Comparison of ENCODE assay signal across 13 mouse cellular contexts in the genomic region with DNA sequence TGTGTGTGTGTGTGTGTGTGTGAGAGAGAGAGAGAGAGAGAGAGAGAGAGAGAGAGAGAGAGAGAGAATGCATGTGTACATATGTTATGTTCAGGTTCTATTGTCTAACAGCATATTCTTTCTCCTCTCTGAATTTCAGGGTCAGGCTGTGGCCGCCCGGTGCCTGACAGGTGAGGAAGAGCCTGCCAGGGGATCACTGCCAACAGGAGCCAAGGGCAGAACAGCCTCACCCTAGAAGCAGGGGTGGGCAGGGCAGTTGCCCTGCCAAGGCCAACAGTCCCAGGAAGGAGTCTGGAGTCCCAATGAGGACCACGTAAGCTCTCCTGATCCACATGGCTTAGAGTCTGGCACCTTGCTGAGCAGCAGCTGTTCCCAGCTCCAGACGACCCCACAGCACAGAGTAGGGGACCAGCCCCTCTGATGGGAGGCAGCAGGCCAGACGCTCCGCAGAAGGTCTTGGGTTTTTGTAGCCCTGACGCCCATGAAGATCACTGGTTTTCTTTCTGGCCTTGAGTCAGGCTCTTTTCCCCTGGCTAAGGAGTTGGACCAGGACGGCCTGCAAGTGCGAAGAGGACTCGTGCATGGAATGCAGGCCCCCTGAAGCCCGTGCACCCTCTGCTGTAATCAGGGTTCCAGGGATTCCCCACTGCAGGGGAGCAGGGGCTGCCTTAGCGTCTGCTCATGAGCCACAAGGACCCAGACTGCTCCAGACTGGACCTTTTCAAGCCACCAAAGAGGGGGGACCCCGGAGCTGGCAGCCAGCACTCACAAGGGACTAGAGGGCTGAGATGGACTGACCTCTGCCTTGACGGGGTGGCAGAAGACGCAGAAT. TPM values are rescaled to one million over a fixed set of nuclear protein-coding genes. Genes with fewer than 3 reads are reported as not detected.
DNase-seq lines count a peak whose midpoint lies in the region; ATAC-seq and TF ChIP-seq lines count a peak whose summit lies in the region.
"Had no signal": no experiment of that assay in that cellular context is flagged by ENCODE, and none has a peak within 500 bp of the region (broad histone marks: within the 10 kb centered on the region; RNA-seq: fewer than 3 reads in every experiment).

No protein-coding gene starts in this region.

- no peaks in the 10 kb centered on the region for H3K27me3 ChIP-seq in hindbrain, embryonic 13.5 days
- no peaks in the 10 kb centered on the region for H3K27me3 ChIP-seq in hindbrain, embryonic 11.5 days (ENCODE audit: control insufficient read depth, insufficient read depth, low read length)
- no peaks in the 10 kb centered on the region for H3K27me3 ChIP-seq in E14TG2a.4 (ENCODE audit: insufficient read depth, low read length)

- H3K4me1 ChIP-seq in hindbrain, embryonic 13.5 days (replicated peaks) = peaks cover 22% of the 10 kb centered on the region
- no peaks in the 10 kb centered on the region for H3K4me1 ChIP-seq in hindbrain, embryonic 11.5 days (replicated peaks; ENCODE audit: control insufficient read depth, insufficient read depth, low read length)
- H3K4me1 ChIP-seq in E14TG2a.4 (replicated peaks; ENCODE audit: low read depth, low read length) = peaks cover 33% of the 10 kb centered on the region

- peaks cover 40% of the 10 kb centered on the region for H3K36me3 ChIP-seq in hindbrain, embryonic 13.5 days
- 0 out of 2 replicates have a peak, but pooled peaks cover 5% of the 10 kb centered on the region for H3K36me3 ChIP-seq in hindbrain, embryonic 11.5 days (ENCODE audit: control insufficient read depth, insufficient read depth, low read length)
- peaks cover 38% of the 10 kb centered on the region for H3K36me3 ChIP-seq in E14TG2a.4 (ENCODE audit: insufficient read depth, low read length)

- TF ChIP-seq CTCF in E14TG2a.4 (conservative IDR thresholded peaks at IDR 0.05; ENCODE audit: low read length) = no peak
- TF ChIP-seq CTCF in brain, embryonic 14.5 days (IDR thresholded peaks at IDR 0.05; ENCODE audit: borderline replicate concordance, extremely low read depth, insufficient read depth, insufficient read length) = no peak

- TF ChIP-seq POLR2A in brain, embryonic 14.5 days (IDR thresholded peaks at IDR 0.05; ENCODE audit: borderline replicate concordance, extremely low read depth, insufficient read depth, insufficient read length, poor library complexity, severe bottlenecking) = no peak

- no peaks in the 10 kb centered on the region for H3K9me3 ChIP-seq in hindbrain, embryonic 13.5 days
- no peaks in the 10 kb centered on the region for H3K9me3 ChIP-seq in hindbrain, embryonic 11.5 days (ENCODE audit: control insufficient read depth, low read length)
- no peaks in the 10 kb centered on the region for H3K9me3 ChIP-seq in E14TG2a.4 (ENCODE audit: low read length)

- H3K27ac ChIP-seq in hindbrain, embryonic 13.5 days = peak overlapping the region; percentile 58
- H3K27ac ChIP-seq in hindbrain, embryonic 11.5 days (ENCODE audit: low read depth, low read length) = no peak overlapping the region

- no peak for DNase-seq in hindbrain, embryonic 11.5 days (ENCODE audit: low spot score)
- peak; percentile 26 for DNase-seq in brain, embryonic 14.5 days (ENCODE audit: low read depth)
- DNase-seq in cerebellum, postnatal 14 days = peak; percentile 53 to 72
- DNase-seq in gastrocnemius, adult 8-10 months (ENCODE audit: low spot score in 2 of 2) = no peak
- DNase-seq in layer of hippocampus, postnatal 10 days (ENCODE audit: low spot score in 2 of 2) = no peak
- DNase-seq: heart, adult 18-20 months; kidney, adult 18-20 months; kidney, postnatal 36 days; thymus, postnatal 4 days had no signal

- H3K4me3 ChIP-seq in hindbrain, embryonic 13.5 days = no peak overlapping the region
- H3K4me3 ChIP-seq in hindbrain, embryonic 11.5 days (ENCODE audit: low read depth, low read length) = no peak overlapping the region
- H3K4me3 ChIP-seq in E14TG2a.4 (replicated peaks; ENCODE audit: low read length) = peak overlapping the region; percentile 50; the same call in 1 of the 2 replicates

- no peak for ATAC-seq in hindbrain, embryonic 13.5 days (ENCODE audit: low FRiP score)
- ATAC-seq in hindbrain, embryonic 11.5 days (ENCODE audit: low FRiP score) = no peak
- ATAC-seq in inflammation-experienced regulatory T-cells, adult 6 months = no peak
- ATAC-seq: activated CD4-positive, CD25-positive, alpha-beta regulatory T cell, adult 4 months had no signal

- WGBS in hindbrain, embryonic 13.5 days = 87% methylated on average over 15 of the region's 15 CpGs
- WGBS in hindbrain, embryonic 11.5 days = 88% methylated on average over 15 of the region's 15 CpGs

- no peak overlapping the region for H3K4me2 ChIP-seq in hindbrain, embryonic 13.5 days
- no peak overlapping the region for H3K4me2 ChIP-seq in hindbrain, embryonic 11.5 days (replicated peaks; ENCODE audit: low read depth, low read length)

- no peak overlapping the region for H3K9ac ChIP-seq in hindbrain, embryonic 13.5 days
- H3K9ac ChIP-seq in hindbrain, embryonic 11.5 days (ENCODE audit: low read depth, low read length) = no peak overlapping the region

RNA-seq across cellular contexts. Expression of gene St3gal2, which starts 37.1 kb away (rescaled TPM):
- 21.0 and 23.0 TPM in 2 replicates for polyA plus RNA-seq in hindbrain, embryonic 13.5 days (2015; fragmentation: Nextera tagmentation; extraction: Ambion mirVana)
- 10.6 and 11.8 TPM in 2 replicates for polyA plus RNA-seq in hindbrain, embryonic 11.5 days (2014; fragmentation: Nextera tagmentation; extraction: Ambion mirVana)
- polyA plus RNA-seq in brain, embryonic 14.5 days (2012; rRNA removed) = 30.1 and 39.7 TPM in 2 replicates
- polyA plus RNA-seq in inflammation-experienced regulatory T-cells, adult 6 months (2017; shearing (Covaris generic)) = 10 to 100 TPM in 1 of 3 experiments, 1 to 10 TPM in 2; 8.7 to 10.2 (median 8.9) TPM
- total RNA-seq in gastrocnemius, adult 8-10 months (2022) = 10 to 100 TPM; 45.0 to 59.2 (median 50.7) TPM
- 10 to 100 TPM; 84.2 to 88.2 TPM for total RNA-seq in layer of hippocampus, postnatal 10 days (2021)

RNA-seq across cellular contexts. Expression of gene Ddx19a, which starts 40.8 kb away (rescaled TPM):
- 11.5 and 11.6 TPM in 2 replicates for polyA plus RNA-seq in hindbrain, embryonic 13.5 days (2015; fragmentation: Nextera tagmentation; extraction: Ambion mirVana)
- polyA plus RNA-seq in hindbrain, embryonic 11.5 days (2014; fragmentation: Nextera tagmentation; extraction: Ambion mirVana) = 29.8 and 32.8 TPM in 2 replicates
- 43.5 and 47.2 TPM in 2 replicates for polyA plus RNA-seq in brain, embryonic 14.5 days (2012; rRNA removed)
- 10 to 100 TPM; 16.3 to 18.2 (median 17.2) TPM for polyA plus RNA-seq in inflammation-experienced regulatory T-cells, adult 6 months (2017; shearing (Covaris generic))
- 10 to 100 TPM; 28.7 to 31.0 (median 29.5) TPM for total RNA-seq in gastrocnemius, adult 8-10 months (2022)
- total RNA-seq in layer of hippocampus, postnatal 10 days (2021) = 10 to 100 TPM; 36.8 to 41.6 TPM

RNA-seq across cellular contexts. Expression of gene Fuk, which starts 54.5 kb away (rescaled TPM):
- 7.5 and 8.4 TPM in 2 replicates for polyA plus RNA-seq in hindbrain, embryonic 13.5 days (2015; fragmentation: Nextera tagmentation; extraction: Ambion mirVana)
- 4.5 and 5.0 TPM in 2 replicates for polyA plus RNA-seq in hindbrain, embryonic 11.5 days (2014; fragmentation: Nextera tagmentation; extraction: Ambion mirVana)
- 12.4 and 15.8 TPM in 2 replicates for polyA plus RNA-seq in brain, embryonic 14.5 days (2012; rRNA removed)
- polyA plus RNA-seq in inflammation-experienced regulatory T-cells, adult 6 months (2017; shearing (Covaris generic)) = 1 to 10 TPM; 1.4 to 2.4 (median 2.2) TPM
- total RNA-seq in gastrocnemius, adult 8-10 months (2022) = 1 to 10 TPM; 3.6 to 4.5 (median 4.0) TPM
- 10 to 100 TPM; 15.2 to 16.4 TPM for total RNA-seq in layer of hippocampus, postnatal 10 days (2021)

Comparison
In these comparisons a context has a peak if more than half of its experiments do, and no peak if none do; other contexts are left out.
1. DNase-seq: peak in brain, embryonic 14.5 days (single experiment) and cerebellum, postnatal 14 days (2 of 2); none in hindbrain, embryonic 11.5 days (single experiment), gastrocnemius, adult 8-10 months (0 of 2) and layer of hippocampus, postnatal 10 days (0 of 2).